Mouse (Mus musculus) E14TG2a.4 (cell line): ENCODE results near the gene Hoxb7.

Source experiments
- CTCF ChIP-seq: conservative IDR thresholded peaks from 2 replicates; pipeline ENCODE4 v1.5.1; 2014; ENCODE audit warnings: low read length
- NANOG ChIP-seq: IDR thresholded peaks from 2 replicates; pipeline ENCODE4 v1.6.1; 2014; ENCODE audit warnings: borderline replicate concordance, low read length, mixed read lengths
- POU5F1 ChIP-seq: IDR thresholded peaks from 2 replicates; pipeline ENCODE4 v1.6.1; 2014; ENCODE audit warnings: low read length, borderline replicate concordance

DNA sequence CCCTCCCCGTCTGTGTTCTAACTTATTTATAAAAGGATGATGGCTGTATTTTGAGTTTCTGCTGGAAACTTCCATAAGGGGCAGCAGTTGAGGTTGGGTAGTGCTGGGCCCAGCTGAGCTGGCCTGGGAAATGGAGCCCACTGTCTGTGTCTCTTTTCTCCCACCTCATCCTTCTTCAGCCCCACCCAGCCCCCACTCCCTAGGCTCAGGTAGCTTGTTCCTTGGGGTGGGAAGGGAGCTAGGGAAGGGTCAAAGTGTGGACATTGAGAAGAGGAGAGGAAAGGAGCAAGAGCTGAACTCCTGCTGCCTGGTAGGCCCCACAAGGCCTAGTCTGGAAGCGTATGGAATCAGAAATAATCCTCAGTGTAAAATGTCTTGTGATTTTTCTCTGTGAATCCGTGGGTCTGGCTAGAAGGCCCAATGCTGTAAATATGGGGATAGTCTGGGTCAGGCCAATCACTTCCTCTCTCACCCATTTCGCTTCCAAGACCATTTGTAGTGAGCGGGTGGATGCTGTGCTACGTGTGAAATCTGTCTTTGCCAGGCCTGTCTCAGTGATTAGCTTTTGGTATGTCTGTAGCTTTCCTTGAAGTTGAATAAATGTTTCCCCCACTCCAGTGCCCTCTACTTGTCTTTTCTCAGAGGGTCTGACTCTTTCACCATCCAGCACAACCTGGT lies 19.2 kb downstream of the Hoxb7 start:
- TF ChIP-seq CTCF: no peak
- TF ChIP-seq NANOG: no peak
- no peak for TF ChIP-seq POU5F1
